Comparison of ENCODE assay signal across 8 mouse cellular contexts in genomic region chr12:79839096-79839941, GRCm38 (mm10).
DNase-seq lines count a peak whose midpoint lies in the region; ATAC-seq and TF ChIP-seq lines count a peak whose summit lies in the region.

No protein-coding gene starts in this region.

- peaks cover 67% of the 10 kb centered on the region for H3K4me1 ChIP-seq in heart, embryonic 11.5 days (ENCODE audit: control insufficient read depth, insufficient read depth, low read length)
- peaks cover 4% of the 10 kb centered on the region; the same call in 1 of the 2 replicates for H3K4me1 ChIP-seq in testis, adult 2 months (ENCODE audit: control insufficient read depth, insufficient read depth, low read length)
- peaks cover 70% of the 10 kb centered on the region for H3K4me1 ChIP-seq in limb, embryonic 15.5 days
- peaks cover 51% of the 10 kb centered on the region for H3K4me1 ChIP-seq in stomach, embryonic 16.5 days (ENCODE audit: control insufficient read depth, insufficient read depth, low read length)

- no peak for DNase-seq in heart, postnatal 36 days
- no peak for DNase-seq in testis, postnatal 10 days (ENCODE audit: low spot score)
- no peak for DNase-seq in frontal cortex, postnatal 25 days (ENCODE audit: low spot score in 2 of 2)

- peak overlapping the region; percentile 86 for H3K27ac ChIP-seq in heart, embryonic 11.5 days (ENCODE audit: low read depth, low read length)
- H3K27ac ChIP-seq in testis, adult 2 months (ENCODE audit: control insufficient read depth, insufficient read depth, low read depth, low read length) = peak overlapping the region; percentile 1; the same call in 1 of the 2 replicates
- peak overlapping the region; percentile 61 for H3K27ac ChIP-seq in limb, embryonic 15.5 days
- H3K27ac ChIP-seq in stomach, embryonic 16.5 days (ENCODE audit: low read length) = peak overlapping the region; percentile 48

- H3K4me2 ChIP-seq in heart, embryonic 11.5 days = no peak overlapping the region
- H3K4me2 ChIP-seq in limb, embryonic 15.5 days = no peak overlapping the region
- no peak overlapping the region for H3K4me2 ChIP-seq in stomach, embryonic 16.5 days (ENCODE audit: low read depth, low read length)

- TF ChIP-seq POLR2A in testis, adult 2 months (IDR thresholded peaks at IDR 0.05; ENCODE audit: control insufficient read depth, low read depth, low read length) = no peak

- WGBS in heart, embryonic 11.5 days (ENCODE audit: insufficient replicate concordance) = 62% methylated on average over 12 of the region's 12 CpGs
- WGBS in limb, embryonic 15.5 days = 45% methylated on average over 12 of the region's 12 CpGs
- 62% methylated on average over 12 of the region's 12 CpGs for WGBS in stomach, embryonic 16.5 days

- no peak overlapping the region for H3K9ac ChIP-seq in heart, embryonic 11.5 days (ENCODE audit: low read depth, low read length)
- no peak overlapping the region for H3K9ac ChIP-seq in limb, embryonic 15.5 days
- 0 out of 2 replicates have a peak overlapping the region, but pooled peaks have one; percentile 26 for H3K9ac ChIP-seq in stomach, embryonic 16.5 days (ENCODE audit: low read length)

- H3K36me3 ChIP-seq in heart, embryonic 11.5 days (ENCODE audit: control insufficient read depth, insufficient read depth, low read length) = no peaks in the 10 kb centered on the region
- H3K36me3 ChIP-seq in testis, adult 2 months (ENCODE audit: control insufficient read depth, insufficient read depth, low read length) = no peaks in the 10 kb centered on the region
- H3K36me3 ChIP-seq in limb, embryonic 15.5 days = no peaks in the 10 kb centered on the region
- H3K36me3 ChIP-seq in stomach, embryonic 16.5 days (ENCODE audit: control insufficient read depth, insufficient read depth, low read length) = no peaks in the 10 kb centered on the region

- no peak overlapping the region for H3K4me3 ChIP-seq in heart, embryonic 11.5 days (ENCODE audit: low read depth, low read length)
- H3K4me3 ChIP-seq in testis, adult 2 months (ENCODE audit: control insufficient read depth, low read depth, low read length) = no peak overlapping the region
- no peak overlapping the region for H3K4me3 ChIP-seq in limb, embryonic 15.5 days
- no peak overlapping the region for H3K4me3 ChIP-seq in stomach, embryonic 16.5 days (replicated peaks; ENCODE audit: low read length)

- no peaks in the 10 kb centered on the region for H3K9me3 ChIP-seq in heart, embryonic 11.5 days (replicated peaks; ENCODE audit: control insufficient read depth, low read length)
- H3K9me3 ChIP-seq in limb, embryonic 15.5 days = no peaks in the 10 kb centered on the region
- no peaks in the 10 kb centered on the region for H3K9me3 ChIP-seq in stomach, embryonic 16.5 days (replicated peaks; ENCODE audit: control insufficient read depth, low read length)

- H3K27me3 ChIP-seq in heart, embryonic 11.5 days (ENCODE audit: control insufficient read depth, insufficient read depth, low read length) = no peaks in the 10 kb centered on the region
- no peaks in the 10 kb centered on the region for H3K27me3 ChIP-seq in testis, adult 2 months (ENCODE audit: control insufficient read depth, insufficient read depth, low read length)
- no peaks in the 10 kb centered on the region for H3K27me3 ChIP-seq in limb, embryonic 15.5 days
- no peaks in the 10 kb centered on the region for H3K27me3 ChIP-seq in stomach, embryonic 16.5 days (ENCODE audit: control insufficient read depth, insufficient read depth, low read length)

- ATAC-seq in heart, embryonic 11.5 days (replicated peaks; ENCODE audit: insufficient number of reproducible peaks, low FRiP score, low TSS enrichment) = no peak
- ATAC-seq in limb, embryonic 15.5 days (ENCODE audit: insufficient number of reproducible peaks, low FRiP score, low TSS enrichment, low read depth) = no peak
- no peak for ATAC-seq in stomach, embryonic 16.5 days (ENCODE audit: insufficient read depth, low FRiP score)
- no peak for ATAC-seq in CD4-positive, CD25-positive, alpha-beta regulatory T cell, adult 4 months

- TF ChIP-seq CTCF in testis, adult 2 months (IDR thresholded peaks at IDR 0.05; ENCODE audit: control insufficient read depth, insufficient read depth, insufficient replicate concordance, low read depth, low read length) = no peak

- intact Hi-C loops in heart, postnatal 36 days (cut with DNase I) = loop anchor here (2.0 to 5.0 kb wide), 4 partner anchors 43 to 293 kb away; no protein-coding TSS in a partner anchor

Comparison
In these comparisons a context has a peak if more than half of its experiments do, and no peak if none do; other contexts are left out.
1. H3K27ac ChIP-seq: peak in every context shown above with its lines; median percentile 86 in heart, embryonic 11.5 days; 61 in limb, embryonic 15.5 days; 48 in stomach, embryonic 16.5 days; 1 in testis, adult 2 months.